Mouse (Mus musculus): Measurements from ENCODE around the gene Utp6. TPM values are rescaled to one million over a fixed set of nuclear protein-coding genes. Genes with fewer than 3 reads are reported as not detected.

The Utp6 gene
- 45.2 and 50.1 TPM in 2 replicates for polyA plus RNA-seq (2014; fragmentation: Nextera tagmentation; extraction: Ambion mirVana)

GRCm38 (mm10) chr11:79962125-79962876, at the start of gene Utp6:
Gene Utp6 (minus strand): TSS chr11:79962390.
- DNase-seq (ENCODE audit: low spot score) (peak; percentile 100), ATAC-seq (ENCODE audit: low FRiP score) (peak; percentile 94)
- H3K4me3 ChIP-seq (replicated peaks; ENCODE audit: low read length) = peak within 1 kb of the TSS; percentile 71
- peaks cover 30% of the 10 kb centered on the region for H3K36me3 ChIP-seq (replicated peaks; ENCODE audit: control insufficient read depth, insufficient read depth)
- H3K4me1 ChIP-seq (replicated peaks; ENCODE audit: control insufficient read depth, insufficient read depth, low read length) = peaks cover 8% of the 10 kb centered on the region; the same call in 1 of the 2 replicates
- under 1% methylated on average over 46 of the region's 46 CpGs for WGBS
- peak within 1 kb of the TSS; percentile 58; the same call in 1 of the 2 replicates for H3K27ac ChIP-seq
- H3K4me2 ChIP-seq (replicated peaks) = peak within 1 kb of the TSS; percentile 74
- 0 out of 2 replicates have a peak, but pooled peaks cover 3% of the 10 kb centered on the region for H3K27me3 ChIP-seq (ENCODE audit: control insufficient read depth, insufficient read depth, low read length)
- H3K9ac ChIP-seq = peak within 1 kb of the TSS; percentile 66
- H3K9me3 ChIP-seq (ENCODE audit: control insufficient read depth, low read length) = no peaks in the 10 kb centered on the region

- H3K4me1 ChIP-seq (replicated peaks; ENCODE audit: control insufficient read depth, insufficient read depth, low read length) = peaks cover 4% of the 10 kb centered on the region; the same call in 1 of the 2 replicates
- no peak for ATAC-seq (ENCODE audit: low FRiP score)
- peaks cover 22% of the 10 kb centered on the region for H3K36me3 ChIP-seq (replicated peaks; ENCODE audit: control insufficient read depth, insufficient read depth)
- H3K9me3 ChIP-seq (ENCODE audit: control insufficient read depth, low read length) = no peaks in the 10 kb centered on the region
- peak overlapping the region; percentile 91 for H3K9ac ChIP-seq
- H3K27ac ChIP-seq = no peak overlapping the region
- H3K4me2 ChIP-seq (replicated peaks) = peak overlapping the region; percentile 86
- no peak for DNase-seq (ENCODE audit: low spot score)
- 5% methylated on average over 7 of the region's 7 CpGs for WGBS
- peak overlapping the region; percentile 99 for H3K4me3 ChIP-seq (replicated peaks; ENCODE audit: low read length)
- no peaks in the 10 kb centered on the region for H3K27me3 ChIP-seq (ENCODE audit: control insufficient read depth, insufficient read depth, low read length)
Measured at GRCm38 (mm10) chr11:79994271-79994988, 32.2 kb upstream of the Utp6 start.

- Histone ChIP-seq H3K27me3 (ENCODE audit: control insufficient read depth, insufficient read depth, low read length) (no peaks in the 10 kb centered on the region), H3K9me3 (ENCODE audit: control insufficient read depth, low read length) (no peaks in the 10 kb centered on the region), H3K9ac (peak overlapping the region; percentile 91), H3K4me1 (replicated peaks; ENCODE audit: control insufficient read depth, insufficient read depth, low read length) (peaks cover 4% of the 10 kb centered on the region; the same call in 1 of the 2 replicates), H3K4me3 (replicated peaks; ENCODE audit: low read length) (peak overlapping the region; percentile 99), H3K36me3 (replicated peaks; ENCODE audit: control insufficient read depth, insufficient read depth) (peaks cover 17% of the 10 kb centered on the region), H3K27ac (peak overlapping the region; percentile 96), H3K4me2 (replicated peaks) (peak overlapping the region; percentile 86)
- under 1% methylated on average over 50 of the region's 74 CpGs for WGBS
- ATAC-seq (ENCODE audit: low FRiP score) (peak; percentile 38), DNase-seq (ENCODE audit: low spot score) (peak; percentile 36)
Measured at GRCm38 (mm10) chr11:79993356-79994270, 31.4 kb upstream of the Utp6 start.

GRCm38 (mm10) chr11:79992592-79993355, 30.6 kb upstream of the Utp6 start, which contains the start of gene Suz12:
Gene Suz12 (plus strand): TSS chr11:79993106.
- ATAC-seq (ENCODE audit: low FRiP score) = peak; percentile 96
- Histone ChIP-seq H3K27ac (peak within 1 kb of the TSS; percentile 96), H3K9ac (peak within 1 kb of the TSS; percentile 91), H3K4me1 (replicated peaks; ENCODE audit: control insufficient read depth, insufficient read depth, low read length) (peaks cover 4% of the 10 kb centered on the region; the same call in 1 of the 2 replicates), H3K9me3 (ENCODE audit: control insufficient read depth, low read length) (no peaks in the 10 kb centered on the region), H3K4me2 (replicated peaks) (peak within 1 kb of the TSS; percentile 86), H3K27me3 (ENCODE audit: control insufficient read depth, insufficient read depth, low read length) (no peaks in the 10 kb centered on the region), H3K4me3 (replicated peaks; ENCODE audit: low read length) (peak within 1 kb of the TSS; percentile 99), H3K36me3 (replicated peaks; ENCODE audit: control insufficient read depth, insufficient read depth) (peaks cover 13% of the 10 kb centered on the region)
- DNase-seq (ENCODE audit: low spot score) = peak; percentile 98
- WGBS = 0% methylated on average over 67 of the region's 74 CpGs

GRCm38 (mm10) chr11:79992035-79992591, 29.9 kb upstream of the Utp6 start:
- H3K9me3 ChIP-seq (ENCODE audit: control insufficient read depth, low read length) = no peaks in the 10 kb centered on the region
- H3K9ac ChIP-seq = peak overlapping the region; percentile 57
- peak overlapping the region; percentile 65 for H3K27ac ChIP-seq
- WGBS = 31% methylated on average over 20 of the region's 21 CpGs
- H3K36me3 ChIP-seq (replicated peaks; ENCODE audit: control insufficient read depth, insufficient read depth) = peaks cover 12% of the 10 kb centered on the region
- H3K4me3 ChIP-seq (replicated peaks; ENCODE audit: low read length) = peak overlapping the region; percentile 99
- ATAC-seq (ENCODE audit: low FRiP score) (no peak), DNase-seq (ENCODE audit: low spot score) (peak; percentile 32)
- H3K4me2 ChIP-seq (replicated peaks) = peak overlapping the region; percentile 70
- H3K4me1 ChIP-seq (replicated peaks; ENCODE audit: control insufficient read depth, insufficient read depth, low read length) = peaks cover 4% of the 10 kb centered on the region; the same call in 1 of the 2 replicates
- H3K27me3 ChIP-seq (ENCODE audit: control insufficient read depth, insufficient read depth, low read length) = no peaks in the 10 kb centered on the region

- Histone ChIP-seq H3K9me3 (ENCODE audit: control insufficient read depth, low read length) (no peaks in the 10 kb centered on the region), H3K4me1 (replicated peaks; ENCODE audit: control insufficient read depth, insufficient read depth, low read length) (peaks cover 4% of the 10 kb centered on the region; the same call in 1 of the 2 replicates), H3K4me3 (replicated peaks; ENCODE audit: low read length) (no peak overlapping the region), H3K9ac (no peak overlapping the region), H3K27ac (no peak overlapping the region), H3K27me3 (ENCODE audit: control insufficient read depth, insufficient read depth, low read length) (no peaks in the 10 kb centered on the region), H3K4me2 (replicated peaks) (no peak overlapping the region), H3K36me3 (replicated peaks; ENCODE audit: control insufficient read depth, insufficient read depth) (peaks cover 7% of the 10 kb centered on the region)
- no peak for DNase-seq (ENCODE audit: low spot score)
- 94% methylated on average over 5 of the region's 5 CpGs for WGBS
- no peak for ATAC-seq (ENCODE audit: low FRiP score)
Measured at GRCm38 (mm10) chr11:79991600-79991999, 29.4 kb upstream of the Utp6 start.

- Histone ChIP-seq H3K9ac (no peak overlapping the region), H3K27ac (no peak overlapping the region), H3K9me3 (ENCODE audit: control insufficient read depth, low read length) (no peaks in the 10 kb centered on the region), H3K36me3 (replicated peaks; ENCODE audit: control insufficient read depth, insufficient read depth) (no peaks in the 10 kb centered on the region), H3K27me3 (ENCODE audit: control insufficient read depth, insufficient read depth, low read length) (no peaks in the 10 kb centered on the region), H3K4me3 (replicated peaks; ENCODE audit: low read length) (no peak overlapping the region), H3K4me1 (replicated peaks; ENCODE audit: control insufficient read depth, insufficient read depth, low read length) (peaks cover 1% of the 10 kb centered on the region; the same call in 1 of the 2 replicates), H3K4me2 (replicated peaks) (no peak overlapping the region)
- no peak for ATAC-seq (ENCODE audit: low FRiP score)
- 96% methylated on average over 2 of the region's 2 CpGs for WGBS
- DNase-seq (ENCODE audit: low spot score) = no peak
Measured at GRCm38 (mm10) chr11:79990120-79990519, 27.9 kb upstream of the Utp6 start.

- no peak overlapping the region for H3K4me3 ChIP-seq (replicated peaks; ENCODE audit: low read length)
- no peaks in the 10 kb centered on the region for H3K27me3 ChIP-seq (ENCODE audit: control insufficient read depth, insufficient read depth, low read length)
- no peaks in the 10 kb centered on the region for H3K4me1 ChIP-seq (replicated peaks; ENCODE audit: control insufficient read depth, insufficient read depth, low read length)
- 76% methylated on average over 2 of the region's 3 CpGs for WGBS
- no peak overlapping the region for H3K9ac ChIP-seq
- no peak overlapping the region for H3K4me2 ChIP-seq (replicated peaks)
- H3K27ac ChIP-seq = no peak overlapping the region
- no peak for ATAC-seq (ENCODE audit: low FRiP score)
- no peaks in the 10 kb centered on the region for H3K9me3 ChIP-seq (ENCODE audit: control insufficient read depth, low read length)
- no peak for DNase-seq (ENCODE audit: low spot score)
- no peaks in the 10 kb centered on the region for H3K36me3 ChIP-seq (replicated peaks; ENCODE audit: control insufficient read depth, insufficient read depth)
Measured at GRCm38 (mm10) chr11:79987896-79988295, 25.7 kb upstream of the Utp6 start.
